Mouse (Mus musculus): Measurements from ENCODE around the gene Olfr690. TPM values are rescaled to one million over a fixed set of nuclear protein-coding genes. Genes with fewer than 3 reads are reported as not detected.
"Not testable (repeated sequence)": the region's sequence is repeated elsewhere in the genome, so short reads cannot be mapped to it uniquely, and the experiment has no call there.

The Olfr690 gene
- polyA plus RNA-seq, 1 experiment: not detected

DNA sequence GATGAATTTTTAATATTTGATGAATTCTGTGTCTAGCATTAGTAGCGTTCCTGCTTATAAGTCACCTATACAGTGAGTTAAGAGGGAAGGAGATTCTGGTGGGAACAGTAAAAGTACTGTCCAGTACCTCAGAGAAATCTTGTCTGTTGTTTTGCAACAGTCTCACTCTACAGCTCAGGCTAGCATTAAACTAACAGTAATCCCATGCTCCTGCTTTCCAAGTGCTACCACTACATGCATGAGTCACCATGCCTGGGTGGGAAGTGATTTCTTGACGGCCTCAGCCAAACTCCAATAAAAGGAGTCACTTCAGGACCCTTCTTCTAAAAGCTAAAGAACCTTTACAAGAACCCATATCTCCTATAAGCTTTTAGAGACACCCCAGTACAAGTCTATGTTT, 27.8 kb upstream of the Olfr690 start:
- no peak overlapping the region for H3K27ac ChIP-seq (ENCODE audit: control insufficient read depth, insufficient read depth, low read depth, low read length, poor library complexity)
- TF ChIP-seq CTCF (IDR thresholded peaks at IDR 0.05; ENCODE audit: control insufficient read depth, insufficient read depth, low read length) (no peak), POLR2A (IDR thresholded peaks at IDR 0.05; ENCODE audit: borderline replicate concordance, control insufficient read depth, low read depth, low read length) (no peak)
- H3K4me1 ChIP-seq (ENCODE audit: control insufficient read depth, insufficient read depth, low read length): peaks cover 1% of the 10 kb centered on the region; the same call in 1 of the 2 replicates
- no peak overlapping the region for H3K4me3 ChIP-seq (replicated peaks; ENCODE audit: control insufficient read depth, low read depth, low read length)
- WGBS: 79% methylated on average over 2 of the region's 2 CpGs

GRCm38 (mm10) chr7:105356487-105356886, 22.6 kb upstream of the Olfr690 start:
- H3K4me1 ChIP-seq (ENCODE audit: control insufficient read depth, insufficient read depth, low read length); H3K27ac ChIP-seq (ENCODE audit: control insufficient read depth, insufficient read depth, low read depth, low read length, poor library complexity); H3K4me3 ChIP-seq (replicated peaks; ENCODE audit: control insufficient read depth, low read depth, low read length): not testable (repeated sequence)
- WGBS: 90% methylated on average over 1 of the region's 2 CpGs

GRCm38 (mm10) chr7:105356064-105356463, 22.2 kb upstream of the Olfr690 start:
- H3K27ac ChIP-seq (ENCODE audit: control insufficient read depth, insufficient read depth, low read depth, low read length, poor library complexity); H3K4me1 ChIP-seq (ENCODE audit: control insufficient read depth, insufficient read depth, low read length): not testable (repeated sequence)
- no CpG with 5 or more reads among the region's 5 CpGs for WGBS

GRCm38 (mm10) chr7:105342752-105343151, 8.8 kb upstream of the Olfr690 start:
- no peak for TF ChIP-seq POLR2A (IDR thresholded peaks at IDR 0.05; ENCODE audit: borderline replicate concordance, control insufficient read depth, low read depth, low read length)
- no peak for TF ChIP-seq CTCF (IDR thresholded peaks at IDR 0.05; ENCODE audit: control insufficient read depth, insufficient read depth, low read length)
- H3K4me1 ChIP-seq (ENCODE audit: control insufficient read depth, insufficient read depth, low read length): no peaks in the 10 kb centered on the region
- H3K4me3 ChIP-seq (replicated peaks; ENCODE audit: control insufficient read depth, low read depth, low read length): no peak overlapping the region
- 73% methylated on average over 2 of the region's 2 CpGs for WGBS
- H3K27ac ChIP-seq (ENCODE audit: control insufficient read depth, insufficient read depth, low read depth, low read length, poor library complexity): no peak overlapping the region

More at GRCm38 (mm10) chr7:105356064-105356463, 22.2 kb upstream of the Olfr690 start:
- H3K4me3 ChIP-seq (replicated peaks; ENCODE audit: control insufficient read depth, low read depth, low read length): not testable (repeated sequence)

DNA sequence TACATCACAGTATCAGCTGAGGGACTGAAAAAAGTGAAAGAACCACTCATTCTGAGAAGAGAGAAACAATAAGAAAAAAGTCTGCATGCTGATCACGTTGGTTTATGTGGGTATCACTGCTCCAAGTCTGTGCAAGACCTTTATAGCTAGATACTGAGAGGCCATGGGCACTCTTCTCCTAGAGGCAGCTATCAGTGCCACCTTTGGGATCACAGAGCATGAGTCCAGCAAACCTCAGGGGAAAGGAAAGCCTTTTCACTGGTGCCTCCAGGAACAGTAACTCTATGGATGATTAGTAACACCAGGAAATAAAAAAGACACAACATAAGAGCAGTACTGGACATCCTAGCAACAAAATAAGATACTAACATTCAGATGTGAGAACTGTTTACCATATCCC, 8.3 kb upstream of the Olfr690 start, which contains the start of gene Olfr691:
Gene Olfr691 (minus strand): TSS at position 101 of the 400 bp plus-strand sequence.
- Histone ChIP-seq H3K27ac (ENCODE audit: control insufficient read depth, insufficient read depth, low read depth, low read length, poor library complexity) (no peak within 1 kb of the TSS), H3K4me3 (replicated peaks; ENCODE audit: control insufficient read depth, low read depth, low read length) (no peak within 1 kb of the TSS), H3K4me1 (ENCODE audit: control insufficient read depth, insufficient read depth, low read length) (no peaks in the 10 kb centered on the region)
- WGBS: 36% methylated on average over 1 of the region's 1 CpGs
- TF ChIP-seq POLR2A (IDR thresholded peaks at IDR 0.05; ENCODE audit: borderline replicate concordance, control insufficient read depth, low read depth, low read length) (no peak), CTCF (IDR thresholded peaks at IDR 0.05; ENCODE audit: control insufficient read depth, insufficient read depth, low read length) (no peak)

DNA sequence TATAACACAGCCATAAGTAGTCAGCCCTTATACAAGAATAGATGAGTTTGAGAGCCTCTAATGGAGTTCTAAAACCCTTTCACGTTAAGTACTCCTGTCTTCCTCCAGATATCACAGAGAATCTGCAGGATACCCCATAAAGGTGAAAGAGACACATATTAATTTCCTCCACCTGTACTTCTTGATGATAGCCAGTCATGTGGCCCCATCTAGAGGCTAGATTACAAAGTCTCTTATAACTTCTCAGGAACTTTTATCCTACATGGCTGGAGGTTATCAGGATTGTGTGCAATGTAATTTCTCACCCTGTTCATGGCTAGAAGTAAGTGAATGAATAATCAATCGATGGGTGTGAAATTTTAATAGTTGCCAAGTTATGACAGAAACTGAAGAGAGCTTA, 8.6 kb downstream of the Olfr690 start:
- TF ChIP-seq POLR2A (IDR thresholded peaks at IDR 0.05; ENCODE audit: borderline replicate concordance, control insufficient read depth, low read depth, low read length) (no peak), CTCF (IDR thresholded peaks at IDR 0.05; ENCODE audit: control insufficient read depth, insufficient read depth, low read length) (no peak)
- 61% methylated on average over 2 of the region's 2 CpGs for WGBS
- Histone ChIP-seq H3K4me1 (ENCODE audit: control insufficient read depth, insufficient read depth, low read length) (no peaks in the 10 kb centered on the region), H3K4me3 (replicated peaks; ENCODE audit: control insufficient read depth, low read depth, low read length) (no peak overlapping the region), H3K27ac (ENCODE audit: control insufficient read depth, insufficient read depth, low read depth, low read length, poor library complexity) (no peak overlapping the region)

GRCm38 (mm10) chr7:105310865-105311264, 23.0 kb downstream of the Olfr690 start, which contains the start of gene Olfr689:
TSS of gene Olfr689 (plus strand) at chr7:105311165.
- Histone ChIP-seq H3K4me1 (ENCODE audit: control insufficient read depth, insufficient read depth, low read length) (no peaks in the 10 kb centered on the region), H3K4me3 (replicated peaks; ENCODE audit: control insufficient read depth, low read depth, low read length) (no peak within 1 kb of the TSS), H3K27ac (ENCODE audit: control insufficient read depth, insufficient read depth, low read depth, low read length, poor library complexity) (no peak within 1 kb of the TSS)
- 74% methylated on average over 1 of the region's 1 CpGs for WGBS
- TF ChIP-seq POLR2A (IDR thresholded peaks at IDR 0.05; ENCODE audit: borderline replicate concordance, control insufficient read depth, low read depth, low read length) (no peak), CTCF (IDR thresholded peaks at IDR 0.05; ENCODE audit: control insufficient read depth, insufficient read depth, low read length) (no peak)

DNA sequence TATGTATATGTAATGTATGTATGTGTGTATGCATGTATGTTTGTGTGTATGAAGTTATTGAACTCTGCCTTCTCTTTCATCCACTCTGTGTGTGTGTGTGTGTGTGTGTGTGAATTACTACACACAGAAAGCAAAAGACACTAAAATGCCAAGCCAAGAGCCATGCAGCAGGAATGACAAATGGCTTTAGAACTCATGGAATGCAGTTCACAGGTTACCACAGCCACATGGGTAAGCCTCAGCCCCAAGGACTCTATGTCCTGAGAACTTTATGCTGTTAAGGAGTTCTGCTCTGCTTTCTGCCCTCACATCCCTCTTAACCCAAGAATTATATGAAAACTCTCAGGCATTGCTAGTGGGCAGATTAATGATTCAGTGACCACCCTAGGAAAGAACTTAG, 43.9 kb downstream of the Olfr690 start:
- TF ChIP-seq CTCF (IDR thresholded peaks at IDR 0.05; ENCODE audit: control insufficient read depth, insufficient read depth, low read length): no peak
- TF ChIP-seq POLR2A (IDR thresholded peaks at IDR 0.05; ENCODE audit: borderline replicate concordance, control insufficient read depth, low read depth, low read length): no peak
- Histone ChIP-seq H3K4me3 (replicated peaks; ENCODE audit: control insufficient read depth, low read depth, low read length) (no peak overlapping the region), H3K27ac (ENCODE audit: control insufficient read depth, insufficient read depth, low read depth, low read length, poor library complexity) (no peak overlapping the region), H3K4me1 (ENCODE audit: control insufficient read depth, insufficient read depth, low read length) (no peaks in the 10 kb centered on the region)

DNA sequence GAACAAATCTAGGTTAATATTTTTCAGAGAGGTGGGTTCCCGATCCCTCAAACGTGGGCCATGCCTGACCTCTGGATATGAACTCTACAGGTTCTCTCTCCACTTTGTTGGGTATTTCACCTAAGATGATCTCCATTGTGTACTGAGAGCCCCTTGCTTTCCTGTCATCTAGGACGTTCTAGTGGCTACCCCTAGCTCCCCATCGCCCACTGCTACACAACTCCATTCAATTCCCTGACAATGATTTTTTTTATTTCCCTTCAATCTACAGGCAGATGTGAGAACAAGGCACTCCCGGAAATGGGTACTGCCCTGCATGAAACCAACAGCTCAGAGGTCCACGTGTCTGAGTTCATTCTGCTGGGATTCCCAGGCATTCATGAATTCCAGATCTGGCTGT, 46.1 kb downstream of the Olfr690 start, which contains the start of gene Olfr688:
Gene Olfr688 (plus strand): TSS at position 301 of the 400 bp plus-strand sequence.
- TF ChIP-seq POLR2A (IDR thresholded peaks at IDR 0.05; ENCODE audit: borderline replicate concordance, control insufficient read depth, low read depth, low read length): no peak
- TF ChIP-seq CTCF (IDR thresholded peaks at IDR 0.05; ENCODE audit: control insufficient read depth, insufficient read depth, low read length): no peak
- H3K27ac ChIP-seq (ENCODE audit: control insufficient read depth, insufficient read depth, low read depth, low read length, poor library complexity): no peak within 1 kb of the TSS
- H3K4me1 ChIP-seq (ENCODE audit: control insufficient read depth, insufficient read depth, low read length): no peaks in the 10 kb centered on the region
- H3K4me3 ChIP-seq (replicated peaks; ENCODE audit: control insufficient read depth, low read depth, low read length): no peak within 1 kb of the TSS
- WGBS: 74% methylated on average over 6 of the region's 6 CpGs

Other genes with a start within 250 kb of the Olfr690 start
- gene Olfr680-ps1, start 241.3 kb downstream of the Olfr690 start, polyA plus RNA-seq (2011; ENCODE audit: insufficient read depth, insufficient read length, low replicate concordance, missing spikeins): not detected in 2 replicates
- gene Olfr681, start 217.3 kb downstream of the Olfr690 start, polyA plus RNA-seq (2011; ENCODE audit: insufficient read depth, insufficient read length, low replicate concordance, missing spikeins): not detected in 2 replicates
- gene Olfr683, start 187.1 kb downstream of the Olfr690 start, polyA plus RNA-seq (2011; ENCODE audit: insufficient read depth, insufficient read length, low replicate concordance, missing spikeins): not detected in 2 replicates
- gene Olfr684, start 170.5 kb downstream of the Olfr690 start, polyA plus RNA-seq (2011; ENCODE audit: insufficient read depth, insufficient read length, low replicate concordance, missing spikeins): not detected in 2 replicates
- gene Olfr685, start 148.1 kb downstream of the Olfr690 start, polyA plus RNA-seq (2011; ENCODE audit: insufficient read depth, insufficient read length, low replicate concordance, missing spikeins): not detected in 2 replicates
- gene Olfr686, start 126.6 kb downstream of the Olfr690 start, polyA plus RNA-seq (2011; ENCODE audit: insufficient read depth, insufficient read length, low replicate concordance, missing spikeins): not detected in 2 replicates
- gene Olfr688, start 46.0 kb downstream of the Olfr690 start, polyA plus RNA-seq (2011; ENCODE audit: insufficient read depth, insufficient read length, low replicate concordance, missing spikeins): not detected in 2 replicates
- gene Olfr689, start 22.9 kb downstream of the Olfr690 start, polyA plus RNA-seq (2011; ENCODE audit: insufficient read depth, insufficient read length, low replicate concordance, missing spikeins): not detected in 2 replicates
- gene Olfr691, start 8.2 kb upstream of the Olfr690 start, polyA plus RNA-seq (2011; ENCODE audit: insufficient read depth, insufficient read length, low replicate concordance, missing spikeins): not detected in 2 replicates
- not detected in 2 replicates for gene Olfr692, start 34.1 kb upstream of the Olfr690 start, polyA plus RNA-seq (2011; ENCODE audit: insufficient read depth, insufficient read length, low replicate concordance, missing spikeins)
- not detected in 2 replicates for gene Gm5901, start 40.9 kb upstream of the Olfr690 start, polyA plus RNA-seq (2011; ENCODE audit: insufficient read depth, insufficient read length, low replicate concordance, missing spikeins)
- 31.1 and 112 TPM in 2 replicates for gene Fam160a2, start 66.0 kb upstream of the Olfr690 start, polyA plus RNA-seq (2011; ENCODE audit: insufficient read depth, insufficient read length, low replicate concordance, missing spikeins)
- gene Cnga4, start 70.5 kb upstream of the Olfr690 start, polyA plus RNA-seq (2011; ENCODE audit: insufficient read depth, insufficient read length, low replicate concordance, missing spikeins): 0.60 TPM in 1 of 2 replicates, not detected in the other
- gene Cckbr, start 91.6 kb upstream of the Olfr690 start, polyA plus RNA-seq (2011; ENCODE audit: insufficient read depth, insufficient read length, low replicate concordance, missing spikeins): not detected in 2 replicates
- gene Cavin3, start 148.2 kb upstream of the Olfr690 start, polyA plus RNA-seq (2011; ENCODE audit: insufficient read depth, insufficient read length, low replicate concordance, missing spikeins): 6.1 and 7.6 TPM in 2 replicates
- gene Smpd1, start 220.3 kb upstream of the Olfr690 start, polyA plus RNA-seq (2011; ENCODE audit: insufficient read depth, insufficient read length, low replicate concordance, missing spikeins): 4.3 and 9.2 TPM in 2 replicates
- 0.80 and 1.1 TPM in 2 replicates for gene Apbb1, start 247.5 kb upstream of the Olfr690 start, polyA plus RNA-seq (2011; ENCODE audit: insufficient read depth, insufficient read length, low replicate concordance, missing spikeins)